Mouse (Mus musculus) monocyte, adult 5-6 weeks (primary cell): ENCODE results near the gene Mfsd5. TPM values are rescaled to one million over a fixed set of nuclear protein-coding genes. Genes with fewer than 3 reads are reported as not detected.

Experiments used
- ATAC-seq: fragments of 153-309, 156-312 bp; replicated peaks from 2 replicates; pipeline ENCODE4 v1.8.0; 2017; ENCODE audit warnings: mild to moderate bottlenecking; ENCODE audit not compliant: low TSS enrichment, insufficient number of reproducible peaks, severe bottlenecking, poor library complexity, low FRiP score
- total RNA-seq: library from RNA; stranded (forward); fragments of 200-1000, 200-491, 200-594 nt; gene quantifications from 3 replicates; pipeline ENCODE4 v1.2.3, GENCODE M21; 2017

Gene Mfsd5
- total RNA-seq, 1 experiment from 2014 or later = 39.1 TPM

DNA sequence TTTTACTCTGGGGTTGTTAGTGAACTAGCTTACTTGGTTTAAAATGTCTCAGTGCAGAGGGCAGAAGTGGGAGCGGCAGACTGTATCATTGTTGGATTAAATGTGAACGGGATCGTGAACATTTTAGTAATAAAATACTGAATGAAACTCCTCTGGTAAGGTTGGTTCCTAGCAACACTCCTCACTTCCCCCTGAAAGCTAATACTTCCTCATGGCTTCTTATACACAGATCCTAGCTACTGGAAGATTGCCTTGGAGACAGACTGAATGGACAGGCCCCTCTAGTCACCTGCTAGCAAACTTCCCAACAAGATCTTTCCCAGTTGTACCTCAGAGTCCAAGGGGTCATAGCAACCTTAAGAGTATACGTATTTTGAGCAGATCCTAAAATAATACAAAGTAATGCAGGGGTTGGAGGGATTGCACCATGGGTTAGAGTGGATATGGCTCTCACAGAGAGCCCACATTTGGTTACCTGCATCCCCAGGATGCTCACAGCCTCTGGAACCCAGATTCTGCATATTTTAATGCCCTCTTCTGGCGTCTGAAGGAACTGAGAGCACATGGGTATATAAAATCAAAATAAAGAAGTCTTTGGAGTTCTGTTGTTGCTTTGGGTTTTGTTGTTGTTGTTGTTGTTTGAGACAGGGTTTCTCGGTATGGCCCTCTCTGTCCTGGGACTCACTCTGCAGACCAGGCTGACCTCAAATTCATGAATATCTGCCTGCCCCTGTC lies 5.1 kb upstream of the Mfsd5 start:
- ATAC-seq = no peak

DNA sequence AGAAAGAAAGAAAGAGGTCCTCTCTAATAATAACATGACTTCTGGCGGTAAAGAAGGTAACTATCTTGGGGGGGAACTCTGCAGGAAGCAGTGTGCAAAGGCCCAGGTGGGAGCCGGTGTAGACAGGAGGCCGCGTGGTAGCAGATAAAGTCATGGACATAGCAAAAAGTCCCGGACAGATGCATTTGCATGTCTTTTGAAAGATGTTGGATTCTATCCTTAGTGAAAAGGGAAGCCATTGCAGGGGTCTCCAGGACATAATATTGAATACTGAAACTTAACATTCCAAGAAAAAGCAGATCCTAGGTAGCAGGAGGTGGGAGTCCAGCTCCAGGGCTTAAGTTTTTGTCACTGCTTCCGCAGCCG lies 545 bp upstream of the Mfsd5 start:
- no peak for ATAC-seq

DNA sequence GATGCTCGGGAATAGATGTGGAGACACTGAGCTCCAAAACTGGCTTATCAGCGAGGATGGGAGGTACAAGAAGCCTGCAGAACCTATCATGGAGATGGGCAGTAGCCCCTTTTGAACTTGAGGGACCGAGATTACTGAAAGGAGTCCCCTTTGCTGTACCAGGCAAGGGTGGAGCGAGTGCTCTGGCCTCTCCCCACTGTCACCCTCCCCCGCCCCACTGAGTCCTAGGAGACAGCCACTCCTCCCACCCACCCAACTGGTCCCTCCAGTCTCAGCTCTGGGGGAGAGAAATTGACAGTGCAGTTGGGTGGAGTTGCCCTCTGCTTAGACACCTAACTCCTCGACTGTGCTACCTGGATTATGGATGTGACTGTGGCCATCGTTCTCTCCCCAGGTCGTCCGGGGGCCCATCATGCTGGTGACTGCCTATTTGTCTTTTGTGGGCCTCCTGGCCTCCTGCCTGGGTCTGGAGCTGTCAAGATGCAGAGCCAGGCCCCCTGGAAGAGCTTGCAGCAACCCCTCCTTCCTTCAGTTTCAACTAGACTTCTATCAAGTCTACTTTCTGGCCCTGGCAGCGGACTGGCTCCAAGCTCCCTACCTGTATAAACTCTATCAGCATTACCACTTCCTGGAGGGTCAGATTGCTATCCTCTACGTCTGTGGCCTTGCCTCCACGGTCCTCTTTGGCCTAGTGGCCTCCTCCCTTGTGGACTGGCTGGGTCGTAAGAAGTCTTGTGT lies 698 bp downstream of the Mfsd5 start:
- ATAC-seq = peak; percentile 4; the same call in 1 of the 2 replicates

DNA sequence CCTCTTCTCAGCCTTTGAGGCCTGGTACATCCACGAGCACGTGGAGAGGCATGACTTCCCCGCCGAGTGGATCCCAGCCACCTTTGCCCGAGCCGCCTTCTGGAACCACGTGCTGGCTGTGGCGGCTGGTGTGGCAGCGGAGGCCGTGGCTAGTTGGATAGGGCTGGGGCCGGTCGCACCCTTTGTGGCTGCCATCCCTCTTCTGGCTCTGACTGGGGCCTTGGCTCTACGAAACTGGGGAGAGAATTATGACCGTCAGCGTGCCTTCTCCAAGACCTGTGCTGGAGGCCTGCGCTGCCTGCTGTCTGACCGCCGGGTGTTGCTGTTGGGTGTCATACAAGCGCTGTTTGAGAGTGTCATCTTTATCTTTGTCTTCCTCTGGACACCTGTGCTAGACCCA lies 1.4 kb downstream of the Mfsd5 start:
- ATAC-seq = no peak

DNA sequence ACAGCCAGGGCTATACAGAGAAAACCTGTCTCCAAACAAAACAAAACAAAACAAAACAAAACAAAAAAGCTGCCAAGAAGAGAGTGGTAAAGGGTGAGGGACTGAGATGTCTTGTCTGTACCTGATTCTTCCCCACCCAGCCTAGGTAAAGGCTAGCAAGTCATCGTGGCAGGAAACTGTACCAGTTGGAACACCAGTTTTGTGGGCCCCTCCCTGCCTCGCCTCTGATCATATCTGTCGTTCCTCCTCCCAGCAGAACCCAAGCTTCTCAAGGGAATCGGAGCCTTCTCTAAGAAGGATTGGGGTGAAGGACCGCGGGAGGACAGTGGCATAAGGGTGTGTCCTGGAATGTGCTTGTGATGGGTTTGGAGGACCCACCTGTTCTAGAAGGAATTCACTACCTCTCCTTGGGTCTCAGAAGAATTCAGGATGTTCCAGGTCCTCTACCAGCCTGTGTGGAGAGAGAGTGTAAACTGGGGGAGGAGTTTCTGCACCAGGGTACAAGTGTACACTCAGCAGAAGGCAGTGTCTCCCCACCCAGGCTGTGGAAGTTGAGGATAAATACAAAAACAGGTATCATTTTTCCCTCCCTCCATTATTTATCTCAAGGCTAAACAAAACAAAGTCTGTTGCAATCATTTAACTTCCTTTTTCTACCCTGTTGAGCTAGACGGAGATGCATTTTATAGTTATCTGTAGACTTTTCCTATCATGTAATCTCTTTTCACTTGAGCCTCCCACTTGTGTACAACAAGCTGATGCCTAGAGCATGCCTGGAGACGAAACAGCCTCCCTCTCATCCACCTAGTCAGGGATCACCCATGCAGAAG lies 3.4 kb downstream of the Mfsd5 start:
- ATAC-seq = no peak

- ATAC-seq = no peak
Measured at GRCm38 (mm10) chr15:102283648-102284047, 4.4 kb downstream of the Mfsd5 start.

DNA sequence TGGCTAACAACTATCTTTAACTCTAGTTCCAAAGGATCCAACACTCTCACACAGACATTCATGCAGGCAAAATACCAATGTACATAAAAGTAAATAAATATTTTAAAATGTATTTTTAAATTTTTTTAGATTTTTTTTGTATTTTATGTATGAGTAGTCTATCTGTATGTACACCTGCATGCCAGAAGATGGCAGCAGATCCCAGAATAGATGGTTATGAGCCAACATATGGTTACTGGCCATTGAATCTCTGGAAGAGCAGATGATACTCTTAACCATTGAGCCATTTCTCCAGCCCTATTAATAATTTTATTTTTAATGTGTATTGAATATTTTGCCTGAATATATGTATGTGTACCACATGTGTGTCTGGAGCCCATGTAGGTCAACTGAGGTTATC lies 8.1 kb downstream of the Mfsd5 start:
- ATAC-seq = 0 out of 2 replicates have a peak, but pooled peaks have one; percentile 66

- peak; percentile 100 for ATAC-seq
Measured at GRCm38 (mm10) chr15:102295633-102296367, 16.5 kb downstream of the Mfsd5 start, which contains the start of gene Espl1. Espl1 (plus strand) TSS chr15:102296266.

- no peak for ATAC-seq
Measured at GRCm38 (mm10) chr15:102296368-102297006, 17.2 kb downstream of the Mfsd5 start.

DNA sequence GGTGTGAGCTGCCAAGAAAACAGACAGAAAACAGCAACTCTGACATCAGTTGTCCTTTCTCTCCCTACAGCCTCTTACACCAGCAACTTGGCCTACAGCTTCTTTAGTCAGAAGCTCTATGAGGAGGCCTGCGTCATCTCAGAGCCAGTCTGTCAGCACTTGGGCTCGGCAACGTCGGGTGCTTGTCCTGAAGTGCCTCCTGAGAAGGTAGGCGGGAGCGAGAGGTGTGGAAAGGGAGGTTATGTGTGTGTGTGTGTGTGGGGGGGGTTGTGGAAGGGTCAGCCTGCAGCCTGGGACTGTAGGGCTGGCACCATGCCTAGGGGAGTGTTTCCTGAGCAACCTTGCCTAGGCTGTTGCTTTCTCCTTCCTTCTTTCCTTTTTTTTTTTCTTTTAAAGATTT lies 23.3 kb downstream of the Mfsd5 start:
- no peak for ATAC-seq

- no peak for ATAC-seq
Measured at GRCm38 (mm10) chr15:102308717-102309116, 29.5 kb downstream of the Mfsd5 start.

DNA sequence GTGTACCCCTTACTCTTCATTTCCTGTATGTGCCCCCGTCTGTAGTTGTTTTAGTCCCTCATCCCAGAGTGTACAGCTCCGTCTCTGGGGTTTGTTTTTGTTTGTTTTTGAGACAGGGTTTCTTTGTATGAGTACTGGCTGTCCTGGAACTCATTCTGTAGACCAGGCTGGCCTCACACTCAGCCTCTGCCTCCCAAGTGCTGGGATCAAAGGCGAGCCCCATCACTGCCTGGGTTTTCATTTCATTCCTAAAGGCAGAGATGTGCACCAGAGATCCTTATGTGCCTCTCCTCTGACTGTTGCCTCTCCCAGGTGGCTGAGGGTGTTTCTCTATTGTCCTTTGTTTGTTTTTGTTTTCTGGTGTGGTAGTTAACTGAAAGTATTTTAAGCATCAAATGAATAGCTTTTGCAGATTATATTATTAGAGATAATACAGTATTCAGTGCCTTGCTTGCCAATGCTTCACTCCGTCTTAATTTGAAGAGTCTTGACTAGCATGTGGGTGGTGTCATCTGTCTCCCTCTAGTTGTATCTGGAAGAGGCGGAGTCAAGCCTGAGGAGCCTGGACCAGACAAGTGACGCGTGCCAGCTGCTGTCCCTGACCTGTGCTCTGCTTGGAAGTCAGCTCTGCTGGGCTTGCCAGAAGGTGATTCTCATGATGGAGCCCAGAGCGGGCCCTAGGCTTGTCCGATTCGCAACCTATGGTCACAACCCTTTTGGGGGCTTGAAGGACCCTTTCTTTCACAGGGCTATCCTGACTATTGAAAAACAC lies 31.0 kb downstream of the Mfsd5 start:
- ATAC-seq = no peak

- peak; percentile 66; the same call in 1 of the 2 replicates for ATAC-seq
Measured at GRCm38 (mm10) chr15:102311489-102311888, 32.2 kb downstream of the Mfsd5 start.

- ATAC-seq = no peak
Measured at GRCm38 (mm10) chr15:102315292-102315691, 36.0 kb downstream of the Mfsd5 start.

- peak; percentile 88 for ATAC-seq
Measured at GRCm38 (mm10) chr15:102316263-102316662, 37.0 kb downstream of the Mfsd5 start.

DNA sequence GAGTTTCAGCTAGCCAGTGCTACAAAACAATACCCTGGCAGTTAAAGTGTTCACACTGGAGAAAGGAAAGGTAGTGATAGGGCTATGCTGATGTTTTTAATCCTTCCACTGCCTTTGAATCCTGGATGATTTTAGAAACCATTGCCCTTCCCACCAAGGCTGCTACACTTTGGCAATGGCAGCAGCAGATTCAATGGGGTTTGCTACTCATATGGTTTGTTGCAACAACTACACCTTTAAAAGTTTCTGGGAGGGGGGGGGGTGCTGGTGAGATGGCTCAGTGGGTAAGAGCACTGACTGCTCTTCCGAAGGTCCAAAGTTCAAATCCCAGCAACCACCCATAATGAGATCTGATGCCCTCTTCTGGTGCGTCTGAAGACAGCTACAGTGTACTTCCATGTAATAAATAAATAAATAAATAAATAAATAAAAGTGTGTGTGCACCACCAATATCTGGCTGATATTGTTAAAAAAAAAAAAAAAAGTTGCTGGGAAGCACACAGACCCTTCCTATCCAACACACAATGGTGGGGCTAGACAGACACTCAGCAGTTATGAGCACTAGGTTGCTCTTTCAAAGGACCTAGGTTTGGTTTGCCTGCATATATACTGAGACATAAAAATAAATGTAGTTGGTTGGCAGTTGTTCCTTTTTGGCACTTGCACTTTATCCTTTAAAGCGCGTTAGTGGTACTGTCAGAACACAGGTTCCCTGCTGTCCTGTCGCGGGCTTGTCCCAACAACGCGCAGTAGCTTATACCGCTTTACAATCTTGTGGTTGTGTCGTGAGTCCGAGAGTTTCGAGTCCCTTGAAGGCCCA lies 45.6 kb downstream of the Mfsd5 start:
- no peak for ATAC-seq
